Mouse (Mus musculus) neural tube, embryonic 14.5 days (tissue): ENCODE data around the gene Pdgfra. TPM values are rescaled to one million over a fixed set of nuclear protein-coding genes. Genes with fewer than 3 reads are reported as not detected.

Experiments
- ATAC-seq: fragments of 200-750 bp; cut with Nextera tagmentation; 2 replicates; pipeline ENCODE4 v1.8.0; 2017; ENCODE audit warnings: low read depth, mild to moderate bottlenecking, moderate TSS enrichment, moderate library complexity
- H3K27ac ChIP-seq: fragments of 300-500 bp; sonication (generic); 2 replicates; pipeline ENCODE4 v1.5.1; 2014; ENCODE audit warnings: low read depth, mild to moderate bottlenecking, control low read depth, low read length, moderate library complexity, mixed read lengths
- H3K27me3 ChIP-seq: fragments of 300-500 bp; sonication (generic); 2 replicates; pipeline ENCODE4 v1.6.1; 2014; ENCODE audit warnings: low read length; ENCODE audit not compliant: control insufficient read depth, insufficient read depth
- H3K36me3 ChIP-seq: fragments of 300-500 bp; sonication (generic); 2 replicates; pipeline ENCODE4 v1.6.1; 2014; ENCODE audit warnings: low read length, mixed read lengths; ENCODE audit not compliant: control insufficient read depth, insufficient read depth
- H3K4me1 ChIP-seq: fragments of 300-500 bp; sonication (generic); 2 replicates; pipeline ENCODE4 v1.6.1; 2014; ENCODE audit warnings: low read length; ENCODE audit not compliant: control insufficient read depth, insufficient read depth
- H3K4me2 ChIP-seq: fragments of 300-500 bp; sonication (generic); 2 replicates; pipeline ENCODE4 v1.6.1; 2014; ENCODE audit warnings: mild to moderate bottlenecking, low read depth, low read length, control low read depth
- H3K4me3 ChIP-seq: fragments of 300-500 bp; sonication (generic); 2 replicates; pipeline ENCODE4 v1.5.1; 2014; ENCODE audit warnings: low read depth, low read length, control low read depth, mixed read lengths
- H3K9ac ChIP-seq: fragments of 300-500 bp; sonication (generic); replicated peaks from 2 replicates; pipeline ENCODE4 v1.6.1; 2014; ENCODE audit warnings: low read depth, mild to moderate bottlenecking, control low read depth, low read length, mixed read lengths
- H3K9me3 ChIP-seq: fragments of 300-500 bp; sonication (generic); 2 replicates; pipeline ENCODE4 v1.6.1; 2016; ENCODE audit warnings: low read length; ENCODE audit not compliant: control insufficient read depth
- WGBS: fragments of 180-500 bp; shearing (Covaris S2); extraction: QIAGEN DNeasy Blood & Tissue Kit; methylation state at CpG from one replicate; pipeline ENCODE4 v1.1.7; 2014; 5-methylcytosine and 5-hydroxymethylcytosine counted together
- polyA plus RNA-seq: library from polyadenylated mRNA; unstranded; fragments of >200 nt; fragmentation: Nextera tagmentation; extraction: Ambion mirVana; gene quantifications from 2 replicates; pipeline ENCODE4 v1.2.1, GENCODE M21; 2014

Pdgfra gene
- polyA plus RNA-seq, 1 experiment from 2014 or later, result 11.6 TPM

DNA sequence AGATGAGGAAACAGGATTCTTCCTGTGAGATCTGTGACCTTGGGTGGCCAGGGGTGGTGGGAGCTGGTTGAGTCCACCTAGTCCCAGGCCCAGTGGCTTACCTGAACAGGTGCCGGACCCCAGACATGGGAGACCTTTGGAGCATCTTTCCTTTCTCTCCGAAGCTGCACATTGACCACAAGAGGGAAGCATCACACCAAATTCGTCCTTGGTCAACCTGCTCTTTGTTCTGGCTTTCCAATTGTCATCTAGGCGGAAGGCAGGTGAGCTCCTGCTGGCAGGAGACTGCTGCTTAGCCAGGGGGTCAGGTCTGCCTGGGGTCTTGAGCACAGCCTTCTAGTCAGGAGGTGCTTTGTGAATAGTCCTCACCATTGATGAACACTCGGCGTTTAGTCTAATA is 62.4 kb downstream of the Pdgfra start:
- Histone ChIP-seq H3K9ac (no peak overlapping the region), H3K27me3 (no peaks in the 10 kb centered on the region), H3K4me3 (no peak overlapping the region), H3K4me1 (no peaks in the 10 kb centered on the region), H3K36me3 (no peaks in the 10 kb centered on the region), H3K27ac (no peak overlapping the region), H3K9me3 (no peaks in the 10 kb centered on the region), H3K4me2 (no peak overlapping the region)
- 52% methylated on average over 6 of the region's 6 CpGs for WGBS
- peak; percentile 69 for ATAC-seq

- Histone ChIP-seq H3K9me3 (no peaks in the 10 kb centered on the region), H3K4me1 (no peaks in the 10 kb centered on the region), H3K27me3 (no peaks in the 10 kb centered on the region), H3K4me3 (no peak overlapping the region), H3K9ac (no peak overlapping the region), H3K36me3 (no peaks in the 10 kb centered on the region), H3K4me2 (no peak overlapping the region), H3K27ac (no peak overlapping the region)
- peak; percentile 29; the same call in 1 of the 2 replicates for ATAC-seq
- 84% methylated on average over 7 of the region's 7 CpGs for WGBS
These were observed 62.8 kb downstream of the Pdgfra start for GRCm38 (mm10) chr5:75214929-75215328.

DNA sequence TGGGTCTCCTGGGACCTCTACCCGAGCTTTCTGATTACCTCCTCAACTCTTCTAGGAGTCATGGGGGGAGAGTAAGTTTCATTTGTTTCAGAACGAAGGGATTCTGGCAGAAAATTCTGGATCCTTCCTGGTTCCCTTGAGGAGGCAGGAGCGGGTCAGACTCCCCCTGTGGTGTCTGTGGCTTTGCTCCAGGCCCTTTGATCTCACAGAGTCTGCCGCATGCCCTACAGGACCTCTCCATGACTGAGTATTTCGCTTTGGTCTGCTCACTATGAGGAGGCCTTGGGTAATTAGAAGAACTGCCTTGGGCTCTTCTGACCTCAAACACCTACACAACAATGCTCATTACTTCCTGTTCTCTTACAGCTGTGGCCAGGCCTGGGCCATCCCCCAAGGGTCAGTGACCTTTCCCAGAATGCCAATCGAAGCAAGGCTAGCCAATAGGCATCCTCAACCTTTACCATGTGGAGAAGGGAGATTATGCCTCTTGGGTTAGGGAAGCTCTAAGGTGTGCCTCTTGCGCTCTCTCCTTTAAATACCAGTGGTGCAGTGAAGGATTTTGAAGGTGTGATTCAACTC is 63.7 kb downstream of the Pdgfra start:
- H3K27me3 ChIP-seq, result no peaks in the 10 kb centered on the region
- ATAC-seq, result no peak
- no peak overlapping the region for H3K27ac ChIP-seq
- WGBS, result 77% methylated on average over 7 of the region's 7 CpGs
- H3K9ac ChIP-seq, result no peak overlapping the region
- H3K9me3 ChIP-seq, result no peaks in the 10 kb centered on the region
- H3K4me2 ChIP-seq, result no peak overlapping the region
- H3K4me1 ChIP-seq, result no peaks in the 10 kb centered on the region
- no peak overlapping the region for H3K4me3 ChIP-seq
- H3K36me3 ChIP-seq, result no peaks in the 10 kb centered on the region

GRCm38 (mm10) chr5:75221610-75222009 is 69.5 kb downstream of the Pdgfra start:
- H3K9me3 ChIP-seq, result no peaks in the 10 kb centered on the region
- WGBS, result 90% methylated on average over 10 of the region's 10 CpGs
- no peak overlapping the region for H3K27ac ChIP-seq

GRCm38 (mm10) chr5:75222491-75223265 is 70.6 kb downstream of the Pdgfra start:
- 31% methylated on average over 10 of the region's 10 CpGs for WGBS
- ATAC-seq, result peak; percentile 85
- Histone ChIP-seq H3K27me3 (no peaks in the 10 kb centered on the region), H3K36me3 (no peaks in the 10 kb centered on the region), H3K9ac (no peak overlapping the region), H3K9me3 (no peaks in the 10 kb centered on the region), H3K27ac (no peak overlapping the region), H3K4me3 (no peak overlapping the region), H3K4me1 (no peaks in the 10 kb centered on the region), H3K4me2 (no peak overlapping the region)

More at GRCm38 (mm10) chr5:75221610-75222009, 69.5 kb downstream of the Pdgfra start:
- Histone ChIP-seq H3K27me3 (no peaks in the 10 kb centered on the region), H3K4me2 (no peak overlapping the region), H3K9ac (no peak overlapping the region), H3K36me3 (no peaks in the 10 kb centered on the region), H3K4me3 (no peak overlapping the region), H3K4me1 (no peaks in the 10 kb centered on the region)
- ATAC-seq, result no peak

DNA sequence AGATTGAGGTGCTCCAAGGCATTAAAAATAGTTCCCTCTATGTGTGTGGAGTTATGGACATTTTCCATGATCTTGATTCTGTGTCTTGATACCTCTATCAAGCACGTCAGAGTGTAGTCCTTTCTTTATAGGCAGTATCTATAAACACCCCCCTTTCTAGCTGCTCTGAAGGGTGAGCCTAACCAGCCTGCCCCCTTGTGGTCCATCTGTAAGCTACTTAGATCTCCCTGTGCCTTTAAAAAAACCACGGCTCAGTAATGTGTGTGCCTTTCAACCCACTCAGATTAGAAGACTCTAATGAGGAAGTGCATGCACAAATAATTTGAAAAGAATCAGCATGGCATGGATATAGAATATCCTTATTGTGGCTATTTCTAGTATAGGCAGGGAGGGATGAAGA is 86.3 kb downstream of the Pdgfra start:
- 37% methylated on average over 2 of the region's 2 CpGs for WGBS
- no peak overlapping the region for H3K4me2 ChIP-seq
- no peaks in the 10 kb centered on the region for H3K27me3 ChIP-seq
- no peak overlapping the region for H3K9ac ChIP-seq
- peak; percentile 49; the same call in 1 of the 2 replicates for ATAC-seq
- no peaks in the 10 kb centered on the region for H3K36me3 ChIP-seq
- H3K4me1 ChIP-seq, result no peaks in the 10 kb centered on the region
- H3K27ac ChIP-seq, result no peak overlapping the region
- H3K4me3 ChIP-seq, result no peak overlapping the region
- no peaks in the 10 kb centered on the region for H3K9me3 ChIP-seq

- Histone ChIP-seq H3K27me3 (no peaks in the 10 kb centered on the region), H3K27ac (no peak overlapping the region), H3K9me3 (no peaks in the 10 kb centered on the region), H3K4me2 (no peak overlapping the region), H3K9ac (no peak overlapping the region), H3K36me3 (no peaks in the 10 kb centered on the region), H3K4me3 (no peak overlapping the region), H3K4me1 (no peaks in the 10 kb centered on the region)
- no peak for ATAC-seq
- 73% methylated on average over 15 of the region's 15 CpGs for WGBS
These were observed 87.1 kb downstream of the Pdgfra start for GRCm38 (mm10) chr5:75238928-75239777.

GRCm38 (mm10) chr5:75247070-75247740 is 95.1 kb downstream of the Pdgfra start:
- Histone ChIP-seq H3K27ac (no peak overlapping the region; the same call in 1 of the 2 replicates), H3K4me2 (peak overlapping the region; percentile 14; the same call in 1 of the 2 replicates), H3K36me3 (no peaks in the 10 kb centered on the region), H3K4me3 (no peak overlapping the region), H3K9ac (no peak overlapping the region), H3K4me1 (no peaks in the 10 kb centered on the region), H3K27me3 (no peaks in the 10 kb centered on the region), H3K9me3 (no peaks in the 10 kb centered on the region)
- WGBS, result 39% methylated on average over 25 of the region's 25 CpGs
- peak; percentile 54; the same call in 1 of the 2 replicates for ATAC-seq
